Mouse (Mus musculus) heart, adult 8-10 months (tissue): ENCODE results near the gene Tex13c2. TPM values are rescaled to one million over a fixed set of nuclear protein-coding genes. Genes with fewer than 3 reads are reported as not detected.
A peak's percentile ranks its signal among the peaks of the same experiment; 100 is the strongest.

Experiments
- DNase-seq: peaks from one replicate; pipeline ENCODE4 v3.0.0; 2022; ENCODE audit warnings: low spot score
- total RNA-seq, 4 experiments: library from RNA; stranded (reverse); gene quantifications; 2 replicates each; pipeline ENCODE4 v1.2.4; 2022

The Tex13c2 gene
- total RNA-seq = not detected

DNA sequence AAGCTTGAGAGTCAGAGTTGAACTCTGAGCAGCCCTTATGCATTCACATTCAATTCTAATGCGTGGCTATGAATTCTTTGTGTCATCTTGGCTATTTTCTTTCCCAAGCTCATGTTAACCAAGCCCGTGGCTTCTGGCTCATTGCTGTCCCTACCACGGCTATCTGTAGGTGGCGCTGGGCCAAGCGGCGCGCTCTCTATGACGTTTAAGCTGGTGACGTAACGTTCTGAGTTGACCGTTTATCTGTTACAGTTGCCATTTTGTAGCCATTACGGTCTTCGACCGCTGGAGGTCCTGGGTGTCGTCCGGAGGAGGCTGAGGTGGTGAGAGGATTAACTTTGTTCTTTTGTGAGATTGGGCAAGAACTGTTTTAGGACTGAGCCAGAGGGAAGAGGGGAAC is at the start of gene Tex13c2:
Gene Tex13c2 (plus strand): TSS at position 246 of the 400 bp plus-strand sequence.
- DNase-seq = no peak

DNA sequence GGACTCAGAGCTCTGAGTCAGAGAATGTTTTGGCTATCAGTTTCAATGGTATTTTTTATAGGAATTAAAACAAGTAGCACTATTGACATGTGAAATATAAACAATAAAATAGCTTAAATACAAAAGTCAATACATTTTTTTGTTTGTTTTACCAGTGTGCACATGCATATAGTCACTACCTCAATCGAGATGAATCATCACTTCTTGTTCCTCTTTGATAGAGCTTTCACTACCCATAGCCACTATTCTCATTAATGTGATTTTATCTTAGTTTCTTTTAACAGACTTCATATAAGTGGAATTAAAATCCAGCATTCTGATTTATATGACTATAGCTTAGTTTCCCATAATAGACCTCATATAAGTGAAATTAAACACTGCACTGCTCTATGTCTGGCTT is 39.2 kb upstream of the Tex13c2 start:
- no peak for DNase-seq

DNA sequence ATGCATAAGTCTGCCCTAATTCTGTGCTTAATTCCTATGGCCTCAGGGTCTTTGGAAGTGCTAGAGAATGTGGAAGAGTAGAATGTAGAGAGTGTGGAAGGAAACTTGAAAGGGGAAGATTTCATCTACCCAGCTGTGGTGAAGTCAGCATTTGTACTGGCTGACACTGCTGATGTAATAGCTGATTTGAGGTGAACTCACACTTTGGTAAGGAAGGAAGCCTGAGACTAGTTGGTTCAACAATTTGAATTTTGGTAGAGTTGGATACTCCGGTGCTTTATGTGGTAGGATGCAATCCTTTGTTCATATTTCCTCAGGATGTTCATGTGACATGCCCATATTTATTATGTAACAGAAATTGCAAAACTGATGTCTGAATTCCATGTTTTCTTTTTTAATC is 36.5 kb upstream of the Tex13c2 start:
- no peak for DNase-seq

DNA sequence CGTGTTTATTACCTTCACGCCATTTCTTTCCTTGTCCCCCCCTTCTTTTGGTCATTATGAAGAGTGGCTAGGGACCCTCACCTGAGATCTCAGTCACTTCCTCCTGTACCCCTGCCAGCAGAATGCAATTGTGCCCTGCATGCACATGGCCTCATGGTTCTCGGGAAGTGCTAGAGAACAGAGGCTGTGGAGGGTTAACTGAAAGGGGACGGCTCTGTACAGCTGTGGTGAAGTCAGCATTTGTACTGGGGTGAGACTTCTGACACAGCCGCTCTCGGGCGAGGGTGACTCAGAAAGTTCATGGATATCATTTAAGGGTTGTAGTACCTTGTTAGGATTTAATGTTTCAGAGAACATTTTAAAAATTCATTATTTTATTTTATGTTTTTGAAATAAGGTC is 35.0 kb upstream of the Tex13c2 start:
- no peak for DNase-seq

DNA sequence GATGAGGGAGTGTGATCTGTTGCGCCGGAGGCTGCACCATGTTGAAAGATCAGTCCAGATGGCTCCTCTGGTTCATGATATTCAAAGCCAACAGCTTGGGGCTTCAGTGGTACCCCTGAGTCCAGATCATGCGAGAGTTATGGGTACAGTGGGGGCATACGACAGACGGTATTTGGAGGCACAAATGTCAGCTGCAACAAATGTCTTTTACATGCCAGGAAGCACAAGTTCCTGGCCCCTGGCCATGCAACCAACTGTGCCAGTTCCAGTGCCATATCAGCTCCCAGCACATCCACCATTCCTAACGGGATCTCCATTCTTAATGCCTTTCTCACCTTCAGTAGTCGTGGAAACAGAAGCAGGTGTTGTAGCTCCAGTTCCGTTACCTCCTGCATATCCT is 845 bp downstream of the Tex13c2 start:
- no peak for DNase-seq

DNA sequence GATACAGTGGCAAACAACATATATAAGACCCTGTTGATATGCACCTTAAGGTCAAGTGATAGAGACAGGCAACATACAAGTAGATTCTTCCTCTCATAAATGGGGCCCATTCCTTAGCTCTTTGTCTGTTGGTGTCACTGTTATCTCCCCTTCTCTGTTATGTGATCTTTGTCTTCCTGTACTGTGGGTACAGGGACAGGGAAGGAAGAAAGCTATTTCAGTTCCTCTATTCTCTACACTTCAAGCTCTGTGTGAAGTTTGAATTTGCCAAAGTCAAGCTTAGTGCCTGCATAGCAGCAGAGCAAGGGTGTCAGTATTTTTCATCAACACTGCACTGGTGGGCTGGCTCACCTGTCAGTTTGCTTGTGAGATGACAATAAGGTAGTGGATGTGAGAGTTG is 11.0 kb downstream of the Tex13c2 start:
- no peak for DNase-seq

DNA sequence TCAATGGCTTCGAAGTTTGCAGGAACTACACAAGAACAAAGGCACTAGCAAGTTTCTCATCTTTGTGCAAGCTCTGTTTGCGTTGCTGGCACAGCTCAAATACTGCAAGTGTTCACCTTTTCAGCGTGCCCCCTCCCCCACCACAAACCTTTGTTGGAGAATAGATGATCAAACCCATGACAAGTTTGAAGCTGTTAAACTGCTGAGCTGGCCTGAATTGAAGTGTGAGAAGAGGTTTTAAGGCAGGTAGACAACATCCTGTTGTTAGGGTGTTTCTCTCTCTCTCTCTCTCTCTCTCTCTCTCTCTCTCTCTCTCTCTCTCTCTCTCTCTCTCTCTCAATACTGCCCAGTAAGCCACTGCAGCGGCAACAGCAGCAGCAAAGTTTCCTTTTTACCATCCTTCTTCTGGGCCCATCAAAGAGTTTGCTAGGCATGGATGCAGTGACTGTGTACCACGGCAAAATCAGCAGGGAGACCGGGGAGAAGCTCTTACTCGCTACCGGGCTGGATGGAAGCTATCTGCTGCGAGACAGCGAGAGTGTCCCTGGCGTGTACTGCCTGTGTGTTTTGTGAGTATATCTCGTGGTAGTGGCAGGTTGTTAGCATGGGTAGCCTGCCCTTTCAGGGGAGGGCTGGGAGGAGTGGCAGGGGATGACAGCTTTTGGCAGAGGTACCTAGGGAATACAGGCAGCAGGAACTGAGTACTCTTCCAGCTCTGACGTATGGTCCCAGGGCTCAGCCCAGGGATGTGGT is 13.0 kb downstream of the Tex13c2 start, which contains the start of gene Sh2d1a:
Gene Sh2d1a (plus strand): TSS at position 163 of the 753 bp plus-strand sequence.
- DNase-seq = no peak

DNA sequence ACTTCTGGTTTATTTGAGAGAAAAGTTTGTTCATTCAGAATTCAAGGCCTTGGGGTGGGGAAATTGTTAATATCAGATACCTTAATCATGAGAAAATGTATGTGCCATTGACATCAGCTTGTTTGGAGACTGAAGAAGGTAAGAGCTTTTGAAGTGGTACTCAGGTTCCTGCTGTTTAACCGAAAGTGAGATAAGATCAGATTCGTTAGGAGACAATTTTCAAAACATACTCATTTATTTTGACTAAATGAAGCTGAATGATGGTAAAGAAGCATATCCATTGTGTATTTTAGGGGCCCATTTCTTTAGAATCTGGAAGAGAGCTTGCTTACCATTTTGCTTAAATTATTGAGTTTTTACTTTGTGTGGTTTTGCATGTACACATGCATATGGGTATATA is 21.6 kb downstream of the Tex13c2 start:
- no peak for DNase-seq

DNA sequence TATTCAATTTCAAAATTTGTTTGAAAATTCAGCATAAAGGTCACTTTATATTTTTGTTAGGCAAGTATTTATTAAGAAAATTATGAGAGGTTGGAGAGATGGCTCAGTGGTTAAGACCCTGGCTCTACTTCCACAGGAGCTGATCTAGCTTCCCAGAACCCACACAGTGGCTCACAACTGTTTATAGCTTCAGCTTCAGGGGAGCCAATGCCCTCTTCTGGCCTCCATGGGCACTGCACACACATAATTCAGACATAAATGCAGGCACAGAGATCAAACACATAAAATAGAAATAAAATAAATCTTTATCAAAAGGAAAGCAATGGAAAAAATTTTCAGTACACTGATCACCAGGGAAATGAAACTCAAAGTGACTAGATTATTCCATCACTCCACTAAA is 23.1 kb downstream of the Tex13c2 start:
- DNase-seq = no peak

DNA sequence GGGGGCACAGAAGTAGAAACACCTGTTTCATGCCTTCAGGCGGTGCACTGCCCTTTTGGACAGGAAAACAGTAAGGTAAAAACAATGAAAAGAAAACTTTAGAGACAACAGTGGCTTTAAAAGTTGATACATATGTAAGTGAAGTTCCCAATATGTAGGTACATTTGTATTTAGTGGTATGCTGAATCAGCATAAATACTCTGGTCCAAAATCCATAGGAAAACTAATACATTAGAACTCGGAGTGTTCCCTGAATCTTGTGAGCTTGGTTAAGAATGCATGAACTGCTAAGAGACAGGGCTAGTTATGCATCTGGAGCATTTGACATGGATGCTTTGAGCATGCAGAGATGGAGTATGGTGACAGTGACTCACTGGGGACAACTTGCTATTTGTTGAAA is 33.4 kb downstream of the Tex13c2 start:
- no peak for DNase-seq

DNA sequence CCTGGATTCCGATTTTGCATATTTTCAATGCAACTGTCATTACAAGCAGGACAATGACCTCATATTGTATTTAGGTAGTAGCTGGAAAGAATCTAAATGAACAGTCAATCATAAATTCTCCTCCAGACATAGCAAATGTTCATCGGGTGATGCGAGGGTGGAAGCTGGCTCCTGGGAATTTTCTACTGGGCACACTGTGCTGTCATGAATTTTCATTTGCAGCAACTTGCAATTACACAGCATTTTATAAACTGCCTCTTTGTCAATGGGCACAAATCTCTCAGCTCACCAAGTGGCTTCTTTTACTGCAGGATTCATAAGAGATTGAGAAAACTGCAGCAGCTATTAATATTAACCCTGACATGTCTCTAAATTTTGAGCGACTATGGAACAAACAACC is 41.2 kb downstream of the Tex13c2 start:
- DNase-seq = no peak

DNA sequence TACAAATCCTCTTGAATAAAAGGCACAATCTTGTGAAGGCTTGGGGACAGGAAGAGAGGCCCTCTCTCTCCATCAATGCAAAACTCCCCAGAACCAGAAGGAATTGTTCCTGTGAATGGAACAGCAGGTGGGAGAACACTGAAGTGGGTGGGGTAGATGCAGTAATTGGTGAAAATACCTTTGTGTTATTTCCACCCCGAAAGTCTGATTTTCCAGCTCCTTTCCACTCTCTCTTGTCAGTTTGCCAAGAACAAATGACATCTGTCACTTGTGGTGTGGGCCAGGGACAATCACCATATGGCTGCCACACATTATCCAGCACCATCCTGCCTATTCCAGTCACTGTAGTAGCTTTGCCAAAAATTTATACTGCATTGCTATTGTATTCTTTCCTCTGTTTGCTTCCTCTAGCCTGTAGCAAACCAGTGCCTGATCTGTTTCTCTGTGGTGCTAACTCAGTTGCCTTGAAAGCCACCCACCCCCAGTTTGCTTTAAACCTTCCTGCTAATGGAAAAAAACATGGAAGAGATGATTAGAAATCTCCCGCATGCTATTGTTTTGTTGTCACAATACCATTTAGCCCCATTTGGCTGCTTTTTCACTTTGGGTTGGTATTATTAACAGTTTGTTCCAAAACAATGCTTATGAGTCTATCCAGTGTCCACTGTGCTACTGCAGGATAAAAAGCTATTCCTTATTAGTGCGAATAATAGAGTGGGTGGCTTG is 50.7 kb downstream of the Tex13c2 start:
- DNase-seq = no peak

DNA sequence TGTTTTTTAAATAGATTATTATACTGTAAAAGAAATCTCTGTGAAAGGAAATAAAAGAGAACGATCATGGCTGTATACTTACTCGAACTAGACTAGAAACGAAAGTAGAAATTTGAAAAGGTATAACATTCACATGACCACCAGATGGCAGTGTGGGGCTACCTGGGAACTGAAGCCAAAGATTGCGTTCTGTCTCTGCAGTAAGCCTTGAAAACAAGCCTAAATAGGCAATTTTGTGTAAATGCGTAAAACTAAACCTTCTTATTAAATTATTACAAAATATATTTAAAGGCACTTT is 51.2 kb downstream of the Tex13c2 start:
- peak; percentile 63 for DNase-seq

Other genes with a start within 250 kb of the Tex13c2 start
- gene Sh2d1a, start 12.8 kb downstream of the Tex13c2 start, total RNA-seq = not detected